Mouse (Mus musculus): ENCODE measurements around the gene Rev3l.

DNA sequence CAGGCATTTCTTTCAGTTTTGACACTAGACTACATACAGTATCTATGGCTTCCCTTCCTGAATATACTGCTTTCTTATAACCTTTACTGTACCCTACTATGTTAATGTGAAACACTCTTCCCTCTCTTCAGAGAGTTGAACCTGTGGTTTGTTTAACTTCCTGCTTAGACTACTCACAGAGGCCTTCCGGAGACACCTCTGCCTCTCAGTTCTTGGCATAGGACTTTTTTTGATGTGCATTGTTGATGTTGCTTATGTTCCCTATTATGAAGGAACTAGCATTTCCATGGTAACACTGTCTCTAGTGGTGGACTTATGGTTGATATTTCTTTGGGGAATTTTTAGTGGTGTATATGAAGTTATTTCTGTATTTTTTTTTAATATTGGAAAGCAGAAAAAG lies 61.4 kb downstream of the Rev3l start:
- TF ChIP-seq CTCF (IDR thresholded peaks at IDR 0.05; ENCODE audit: control insufficient read depth, insufficient read depth, insufficient replicate concordance, low read depth, low read length) = no peak
- no peak for TF ChIP-seq POLR2A (IDR thresholded peaks at IDR 0.05; ENCODE audit: control insufficient read depth, low read depth, low read length)

Measured in testis, adult 2 months (tissue).